Mouse (Mus musculus) bone marrow, adult 2 months (tissue): ENCODE data around the gene BC051019. TPM values are rescaled to one million over a fixed set of nuclear protein-coding genes. Genes with fewer than 3 reads are reported as not detected.

ENCODE experiments used
- H3K27ac ChIP-seq: fragments of 200-500 bp; 2 replicates; pipeline ENCODE4 v1.5.1; 2012; ENCODE audit warnings: low read depth, mild to moderate bottlenecking, control low read depth, inconsistent platforms, low read length; ENCODE audit not compliant: control insufficient read depth, poor library complexity, insufficient read depth
- H3K4me1 ChIP-seq: fragments of 200-500 bp; 2 replicates; pipeline ENCODE4 v1.6.1; 2011; ENCODE audit warnings: low read length; ENCODE audit not compliant: control insufficient read depth, insufficient read depth
- H3K4me3 ChIP-seq: fragments of 200-500 bp; replicated peaks from 2 replicates; pipeline ENCODE3; 2011; ENCODE audit warnings: mild to moderate bottlenecking, low read depth, low read length, control low read depth; ENCODE audit not compliant: control insufficient read depth
- CTCF ChIP-seq: fragments of 200-500 bp; IDR thresholded peaks from 2 replicates; pipeline ENCODE4 v1.5.1; 2011; ENCODE audit warnings: low read length, control low read depth; ENCODE audit not compliant: control insufficient read depth, insufficient read depth
- POLR2A ChIP-seq: fragments of 200-500 bp; IDR thresholded peaks from 2 replicates; pipeline ENCODE4 v1.6.1; 2011; ENCODE audit warnings: low read depth, mild to moderate bottlenecking, control low read depth, low read length, borderline replicate concordance; ENCODE audit not compliant: control insufficient read depth
- WGBS: fragments of 180-500 bp; shearing (Covaris S2); methylation state at CpG from one replicate; pipeline ENCODE4 v1.1.7; 2018; 5-methylcytosine and 5-hydroxymethylcytosine counted together
- polyA plus RNA-seq: library from polyadenylated mRNA; stranded (reverse); fragments of >200 nt; gene quantifications from 2 replicates; pipeline ENCODE4 v1.2.4, GENCODE M21; 2011; ENCODE audit warnings: low replicate concordance; ENCODE audit not compliant: missing spikeins, insufficient read depth, insufficient read length

BC051019 gene
- polyA plus RNA-seq, 1 experiment = not detected

GRCm38 (mm10) chr7:109704016-109704377, 19.7 kb downstream of the BC051019 start:
- WGBS = 2% methylated on average over 17 of the region's 17 CpGs
- Histone ChIP-seq H3K27ac (peak overlapping the region; percentile 9), H3K4me3 (peak overlapping the region; percentile 76), H3K4me1 (peaks cover 3% of the 10 kb centered on the region)
- no peak for TF ChIP-seq POLR2A
- no peak for TF ChIP-seq CTCF

DNA sequence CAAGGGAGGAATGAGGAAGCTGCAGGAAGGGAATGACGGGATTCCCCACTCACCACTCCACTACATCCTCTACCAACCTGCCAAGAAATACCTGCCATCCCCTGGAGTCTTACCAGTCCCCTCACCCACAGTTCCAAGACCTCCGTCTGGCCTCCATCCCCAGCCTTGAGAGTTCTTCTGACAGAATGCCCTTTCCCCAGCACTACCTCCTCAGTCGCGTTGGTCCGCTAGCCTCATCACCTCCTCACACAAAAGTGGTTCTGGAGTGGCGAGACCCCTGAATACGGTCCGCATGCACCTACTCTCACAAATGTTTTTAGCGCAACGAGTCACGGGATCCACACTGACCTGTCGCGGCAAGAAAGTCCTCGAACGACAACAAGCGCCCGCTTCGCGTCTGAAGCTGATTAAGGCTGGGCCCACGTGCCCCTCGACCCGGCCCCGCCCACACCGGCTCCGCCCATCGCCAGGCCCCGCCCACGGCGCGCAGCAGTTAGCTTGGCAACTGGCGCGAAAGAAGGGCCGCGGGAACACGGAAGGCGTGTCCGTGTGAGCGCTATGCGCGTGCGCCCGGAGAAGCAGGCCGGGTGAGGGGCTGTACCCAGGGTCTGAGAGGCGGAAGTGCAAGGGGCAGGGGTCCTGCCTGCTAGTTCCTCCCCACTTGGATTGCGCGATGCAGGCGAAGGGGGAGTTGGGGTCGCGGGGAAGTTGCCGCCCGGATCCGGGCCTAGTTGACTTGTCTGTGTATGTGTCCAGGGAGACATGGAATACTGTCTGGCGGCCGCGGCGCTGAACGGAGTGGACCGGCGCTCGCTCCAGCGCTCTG, 20.2 kb downstream of the BC051019 start, which contains the start of the genes St5 and Akip1:
St5 (minus strand) TSS at position 416 of the 826 bp plus-strand sequence.
Akip1 (plus strand) TSS at position 501 of the 826 bp plus-strand sequence.
- H3K4me3 ChIP-seq = peak within 1 kb of the TSS; percentile 76
- H3K4me1 ChIP-seq = peaks cover 3% of the 10 kb centered on the region
- no peak for TF ChIP-seq CTCF
- TF ChIP-seq POLR2A = peak; percentile 91; the same call in 1 of the 2 replicates
- WGBS = 2% methylated on average over 61 of the region's 61 CpGs
- peak within 1 kb of the TSS; percentile 9 for H3K27ac ChIP-seq

DNA sequence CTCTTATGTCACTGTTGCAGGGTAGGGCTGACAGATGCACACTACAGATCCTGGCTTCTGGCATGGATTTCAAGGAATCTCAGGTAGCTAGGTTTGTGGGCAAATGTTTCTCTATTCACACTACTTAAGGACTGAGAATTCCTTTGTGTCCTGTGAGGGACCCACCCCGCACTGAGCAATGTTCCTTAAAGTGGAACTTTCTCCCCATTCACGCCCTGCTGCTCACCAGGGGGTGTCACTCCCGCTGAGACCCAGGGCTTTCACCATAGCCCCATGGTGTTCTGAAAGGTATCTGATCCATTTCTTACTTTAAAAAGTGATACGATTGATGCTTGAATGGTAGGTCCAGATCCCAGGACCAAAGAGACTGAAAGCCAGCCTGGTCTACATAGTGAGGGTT, 20.9 kb downstream of the BC051019 start:
- H3K4me3 ChIP-seq = no peak overlapping the region
- peaks cover 3% of the 10 kb centered on the region for H3K4me1 ChIP-seq
- TF ChIP-seq CTCF = no peak
- TF ChIP-seq POLR2A = no peak
- 81% methylated on average over 4 of the region's 4 CpGs for WGBS
- H3K27ac ChIP-seq = no peak overlapping the region

GRCm38 (mm10) chr7:109700213-109700612, 23.4 kb downstream of the BC051019 start:
- H3K27ac ChIP-seq = no peak overlapping the region
- H3K4me1 ChIP-seq = peaks cover 3% of the 10 kb centered on the region
- TF ChIP-seq CTCF (no peak), POLR2A (no peak)
- H3K4me3 ChIP-seq = no peak overlapping the region

DNA sequence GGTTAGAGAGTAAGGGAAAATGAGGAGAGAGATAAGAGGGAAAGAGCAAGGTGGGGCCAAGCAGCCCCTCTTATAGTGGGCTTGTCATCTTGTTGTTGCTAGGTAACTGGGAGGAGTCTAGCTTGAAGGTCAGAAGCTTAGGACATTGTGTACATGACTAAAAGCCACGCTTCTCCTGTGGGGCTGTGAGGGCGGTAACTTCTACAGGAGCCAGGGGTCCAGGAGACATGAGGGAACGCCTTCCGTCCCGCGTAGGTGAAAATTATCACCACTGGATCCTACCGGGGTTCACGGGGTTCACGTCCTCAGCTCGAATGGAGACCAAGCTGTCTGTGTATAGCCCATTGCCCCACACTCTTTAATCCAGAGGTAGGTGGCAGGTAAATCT, 28.3 kb downstream of the BC051019 start:
- TF ChIP-seq CTCF (no peak), POLR2A (no peak)
- WGBS = 89% methylated on average over 10 of the region's 10 CpGs
- Histone ChIP-seq H3K4me3 (no peak overlapping the region), H3K4me1 (no peaks in the 10 kb centered on the region), H3K27ac (no peak overlapping the region)

DNA sequence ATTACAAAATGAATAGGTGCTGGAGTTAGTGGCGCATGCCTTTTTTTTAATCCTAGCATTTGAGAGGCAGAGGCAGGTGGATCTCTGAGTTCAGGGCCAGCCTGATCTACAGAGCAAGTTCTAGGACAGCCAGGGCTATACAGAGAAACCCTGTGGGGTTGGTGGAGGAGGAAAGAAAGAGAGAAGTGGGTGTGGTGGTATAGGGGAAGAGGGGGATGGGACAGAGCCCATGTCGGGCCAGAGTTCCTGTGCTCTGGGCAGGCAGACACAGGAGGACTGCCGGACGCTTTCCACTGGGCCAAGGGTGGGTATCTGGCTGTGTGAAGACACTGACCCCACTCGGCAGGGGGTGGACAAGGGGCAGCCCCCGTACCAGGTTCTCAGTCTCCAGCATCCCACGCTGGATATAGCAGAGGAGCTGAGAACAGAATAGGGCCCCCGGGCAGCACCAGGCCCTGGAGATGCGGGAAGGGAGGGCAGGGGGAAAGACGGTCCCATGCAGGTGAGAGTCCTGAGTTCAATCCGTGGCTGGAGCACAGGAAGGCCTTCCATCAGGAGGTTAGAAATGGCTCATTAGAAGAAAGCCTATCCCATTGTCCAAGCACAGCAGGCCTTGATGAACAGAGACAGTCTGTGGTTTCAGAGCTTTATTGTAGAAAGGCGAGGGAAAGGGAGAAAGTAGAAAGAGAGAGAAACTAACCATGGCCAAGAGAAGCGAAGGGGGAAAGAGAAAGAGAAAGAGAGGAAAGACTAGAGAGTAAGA, 28.9 kb downstream of the BC051019 start:
- Histone ChIP-seq H3K4me1 (no peaks in the 10 kb centered on the region), H3K4me3 (no peak overlapping the region), H3K27ac (no peak overlapping the region)
- 78% methylated on average over 13 of the region's 13 CpGs for WGBS
- TF ChIP-seq CTCF (no peak), POLR2A (no peak)

- Histone ChIP-seq H3K4me3 (no peak overlapping the region), H3K27ac (no peak overlapping the region), H3K4me1 (no peaks in the 10 kb centered on the region)
- 86% methylated on average over 5 of the region's 5 CpGs for WGBS
- TF ChIP-seq POLR2A = no peak
- TF ChIP-seq CTCF = no peak
Measured at GRCm38 (mm10) chr7:109690961-109691360, 32.7 kb downstream of the BC051019 start.

- 85% methylated on average over 3 of the region's 3 CpGs for WGBS
- Histone ChIP-seq H3K4me1 (no peaks in the 10 kb centered on the region), H3K27ac (no peak overlapping the region), H3K4me3 (no peak overlapping the region)
- TF ChIP-seq POLR2A (no peak), CTCF (no peak)
Measured at GRCm38 (mm10) chr7:109690101-109690500, 33.5 kb downstream of the BC051019 start.
